Comparison of ENCODE assay signal across 8 mouse cellular contexts in the genomic region with DNA sequence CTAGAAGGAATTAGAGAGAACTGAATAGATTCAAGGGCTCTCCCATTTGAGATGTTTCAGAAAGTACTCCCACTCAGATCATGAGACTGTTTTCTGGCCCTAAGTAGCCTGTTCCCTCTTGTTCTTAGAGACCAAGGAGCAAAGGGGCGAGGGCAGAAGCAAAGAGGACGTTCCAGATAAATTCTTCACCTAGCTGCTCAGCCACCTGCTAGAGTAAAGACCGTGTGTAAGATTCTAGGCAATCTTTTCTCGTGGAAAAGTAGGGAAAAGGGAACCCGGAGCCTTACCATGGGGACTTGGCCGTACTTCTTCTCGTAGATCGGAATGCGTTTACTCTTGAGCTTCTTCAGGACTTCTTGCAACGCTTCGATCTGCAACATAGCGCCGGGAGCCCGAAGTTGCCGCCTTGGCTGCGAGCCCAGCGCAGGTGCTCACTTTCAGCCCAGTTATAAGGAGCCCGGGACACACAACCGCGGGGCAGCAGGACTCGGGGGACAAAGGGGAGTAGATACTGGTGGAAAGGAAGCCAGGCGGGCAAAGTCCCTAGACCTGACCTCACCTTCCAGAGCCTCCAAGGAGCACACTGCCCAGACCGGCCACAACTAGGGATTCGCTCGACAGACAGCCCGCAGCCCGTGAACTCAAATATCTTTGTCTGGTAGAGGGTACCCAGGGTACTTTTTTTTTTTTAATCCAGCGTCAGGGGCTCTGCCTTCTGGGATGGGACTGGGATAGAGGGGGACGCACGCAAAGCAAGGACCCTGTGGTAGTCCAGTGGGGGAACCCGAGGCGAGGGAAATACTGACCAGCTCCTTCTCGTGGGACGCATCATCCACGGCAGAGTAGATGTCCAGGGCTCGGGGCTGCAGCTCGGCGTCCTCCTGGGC. TPM values are rescaled to one million over a fixed set of nuclear protein-coding genes. Genes with fewer than 3 reads are reported as not detected.
DNase-seq lines count a peak whose midpoint lies in the region; ATAC-seq and TF ChIP-seq lines count a peak whose summit lies in the region.

No protein-coding gene starts in this region.

- peak; percentile 6 for DNase-seq in kidney, adult 18-20 months
- no peak for DNase-seq in kidney, adult 9 months
- DNase-seq in hindbrain, embryonic 11.5 days (ENCODE audit: low spot score): peak; percentile 37
- DNase-seq in left cerebral cortex, adult 8-10 months (ENCODE audit: low spot score in 2 of 2): no peak
- no peak for DNase-seq in urinary bladder, postnatal 25 days (ENCODE audit: low spot score)
- DNase-seq in gastrocnemius, postnatal 14 days: no peak

- peak overlapping the region; percentile 29 for H3K4me3 ChIP-seq in cortical plate, adult 2 months (ENCODE audit: insufficient read depth, low read length)
- peak overlapping the region; percentile 40 for H3K4me3 ChIP-seq in hindbrain, embryonic 11.5 days (ENCODE audit: low read depth, low read length)
- peak overlapping the region; percentile 45 for H3K4me3 ChIP-seq in midbrain, embryonic 16.5 days (ENCODE audit: low read depth, low read length)

- no peak for ATAC-seq in hindbrain, embryonic 11.5 days (ENCODE audit: low FRiP score)
- ATAC-seq in midbrain, embryonic 16.5 days: 0 out of 2 replicates have a peak, but pooled peaks have one; percentile 28

- peak overlapping the region; percentile 50; the same call in 1 of the 2 replicates for H3K9ac ChIP-seq in hindbrain, embryonic 11.5 days (ENCODE audit: low read depth, low read length)
- peak overlapping the region; percentile 63 for H3K9ac ChIP-seq in midbrain, embryonic 16.5 days (ENCODE audit: low read depth, low read length)

- intact Hi-C loops in gastrocnemius, postnatal 14 days (cut with DNase I; ENCODE audit: low total_unique reads): no loop called here

- peak overlapping the region; percentile 76 for H3K4me2 ChIP-seq in hindbrain, embryonic 11.5 days (replicated peaks; ENCODE audit: low read depth, low read length)
- H3K4me2 ChIP-seq in midbrain, embryonic 16.5 days (ENCODE audit: low read length): peak overlapping the region; percentile 62

- no peaks in the 10 kb centered on the region for H3K4me1 ChIP-seq in cortical plate, adult 2 months (ENCODE audit: control insufficient read depth, insufficient read depth, low read length)
- H3K4me1 ChIP-seq in hindbrain, embryonic 11.5 days (replicated peaks; ENCODE audit: control insufficient read depth, insufficient read depth, low read length): no peaks in the 10 kb centered on the region
- peaks cover 15% of the 10 kb centered on the region for H3K4me1 ChIP-seq in midbrain, embryonic 16.5 days (ENCODE audit: control insufficient read depth, insufficient read depth, low read length)

- H3K9me3 ChIP-seq in hindbrain, embryonic 11.5 days (ENCODE audit: control insufficient read depth, low read length): no peaks in the 10 kb centered on the region
- no peaks in the 10 kb centered on the region for H3K9me3 ChIP-seq in midbrain, embryonic 16.5 days (replicated peaks; ENCODE audit: control insufficient read depth, low read length, poor library complexity, severe bottlenecking)

- TF ChIP-seq POLR2A in cortical plate, adult 2 months (IDR thresholded peaks at IDR 0.05; ENCODE audit: extremely low read depth, insufficient read depth, low read length): no peak

- no peak for TF ChIP-seq CTCF in cortical plate, adult 2 months (IDR thresholded peaks at IDR 0.05; ENCODE audit: extremely low read depth, insufficient read depth, low read length)

- 7% methylated on average over 38 of the region's 38 CpGs for WGBS in hindbrain, embryonic 11.5 days
- WGBS in midbrain, embryonic 16.5 days: 5% methylated on average over 38 of the region's 38 CpGs

- H3K36me3 ChIP-seq in hindbrain, embryonic 11.5 days (ENCODE audit: control insufficient read depth, insufficient read depth, low read length): no peaks in the 10 kb centered on the region
- no peaks in the 10 kb centered on the region for H3K36me3 ChIP-seq in midbrain, embryonic 16.5 days (ENCODE audit: control insufficient read depth, insufficient read depth, low read length)

- H3K27me3 ChIP-seq in hindbrain, embryonic 11.5 days (ENCODE audit: control insufficient read depth, insufficient read depth, low read length): peaks cover 19% of the 10 kb centered on the region
- peaks cover 19% of the 10 kb centered on the region for H3K27me3 ChIP-seq in midbrain, embryonic 16.5 days (ENCODE audit: control insufficient read depth, insufficient read depth, low read depth, low read length)

- H3K27ac ChIP-seq in cortical plate, adult 2 months (ENCODE audit: insufficient read depth, low read length): no peak overlapping the region
- H3K27ac ChIP-seq in hindbrain, embryonic 11.5 days (ENCODE audit: low read depth, low read length): no peak overlapping the region
- H3K27ac ChIP-seq in midbrain, embryonic 16.5 days (ENCODE audit: low read length): no peak overlapping the region

RNA-seq across cellular contexts. Expression of a gene that starts 1.0 kb away (rescaled TPM):
- polyA plus RNA-seq in cortical plate, adult 2 months (2012; rRNA removed): 10.3 and 14.4 TPM in 2 replicates
- 32.1 and 32.8 TPM in 2 replicates for polyA plus RNA-seq in hindbrain, embryonic 11.5 days (2014; fragmentation: Nextera tagmentation; extraction: Ambion mirVana)
- 13.4 and 17.0 TPM in 2 replicates for polyA plus RNA-seq in midbrain, embryonic 16.5 days (2015; fragmentation: Nextera tagmentation; extraction: Ambion mirVana)
- 10 to 100 TPM; 22.8 to 26.8 (median 25.4) TPM for total RNA-seq in left cerebral cortex, adult 8-10 months (2022)
- not detected for total RNA-seq in gastrocnemius, postnatal 14 days (2021)

Comparison
In these comparisons a context has a peak if more than half of its experiments do, and no peak if none do; other contexts are left out.
1. DNase-seq: peak in kidney, adult 18-20 months (single experiment) and hindbrain, embryonic 11.5 days (single experiment); none in kidney, adult 9 months (single experiment), left cerebral cortex, adult 8-10 months (0 of 2), urinary bladder, postnatal 25 days (single experiment) and gastrocnemius, postnatal 14 days (single experiment).
2. Peak in every context shown above with its lines, with median percentiles within 50 percentile points of each other: H3K4me3 ChIP-seq.